Mouse (Mus musculus): Measurements from ENCODE around the gene Hils1.

Gene Hils1

GRCm38 (mm10) chr11:94988780-94989561 is 21.6 kb downstream of the Hils1 start:
- no peak for DNase-seq (ENCODE audit: low spot score)

GRCm38 (mm10) chr11:94989562-94990017 is 22.2 kb downstream of the Hils1 start:
- DNase-seq (ENCODE audit: low spot score): no peak

DNA sequence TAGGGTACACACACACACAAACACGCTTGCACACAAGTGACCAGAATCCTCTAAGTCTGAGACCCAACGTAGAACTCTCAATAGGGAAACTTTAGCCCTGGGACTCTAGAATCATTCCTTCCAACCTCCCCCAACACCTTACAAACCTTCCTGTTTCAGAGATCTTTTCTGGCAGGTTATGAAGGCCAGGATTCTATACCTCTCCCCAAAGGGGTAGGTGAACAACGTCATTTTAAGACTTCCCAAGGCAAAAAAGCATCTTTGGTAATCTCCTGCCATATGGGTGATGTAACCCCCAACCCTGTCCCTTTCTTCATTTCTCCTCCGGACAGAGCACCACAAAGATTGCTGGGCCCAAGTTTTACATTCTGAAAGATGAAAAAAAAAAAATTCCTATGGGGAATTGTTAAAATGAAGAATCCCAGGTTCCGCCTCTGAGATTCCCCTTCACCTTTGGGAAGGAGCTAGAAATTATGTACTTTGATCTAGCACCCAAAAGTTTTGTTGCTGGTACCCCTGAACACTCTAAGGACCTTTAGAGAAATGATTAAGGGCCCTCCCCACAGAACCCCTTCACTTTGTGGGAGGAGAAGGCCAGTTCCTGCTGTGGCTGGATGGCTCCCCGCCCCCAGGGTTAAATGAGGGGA is 22.8 kb downstream of the Hils1 start:
- no peak for DNase-seq (ENCODE audit: low spot score)

GRCm38 (mm10) chr11:94990749-94991577 is 23.6 kb downstream of the Hils1 start, which contains the start of gene Ppp1r9b:
Ppp1r9b (plus strand) TSS chr11:94991035.
- no peak for DNase-seq (ENCODE audit: low spot score)

DNA sequence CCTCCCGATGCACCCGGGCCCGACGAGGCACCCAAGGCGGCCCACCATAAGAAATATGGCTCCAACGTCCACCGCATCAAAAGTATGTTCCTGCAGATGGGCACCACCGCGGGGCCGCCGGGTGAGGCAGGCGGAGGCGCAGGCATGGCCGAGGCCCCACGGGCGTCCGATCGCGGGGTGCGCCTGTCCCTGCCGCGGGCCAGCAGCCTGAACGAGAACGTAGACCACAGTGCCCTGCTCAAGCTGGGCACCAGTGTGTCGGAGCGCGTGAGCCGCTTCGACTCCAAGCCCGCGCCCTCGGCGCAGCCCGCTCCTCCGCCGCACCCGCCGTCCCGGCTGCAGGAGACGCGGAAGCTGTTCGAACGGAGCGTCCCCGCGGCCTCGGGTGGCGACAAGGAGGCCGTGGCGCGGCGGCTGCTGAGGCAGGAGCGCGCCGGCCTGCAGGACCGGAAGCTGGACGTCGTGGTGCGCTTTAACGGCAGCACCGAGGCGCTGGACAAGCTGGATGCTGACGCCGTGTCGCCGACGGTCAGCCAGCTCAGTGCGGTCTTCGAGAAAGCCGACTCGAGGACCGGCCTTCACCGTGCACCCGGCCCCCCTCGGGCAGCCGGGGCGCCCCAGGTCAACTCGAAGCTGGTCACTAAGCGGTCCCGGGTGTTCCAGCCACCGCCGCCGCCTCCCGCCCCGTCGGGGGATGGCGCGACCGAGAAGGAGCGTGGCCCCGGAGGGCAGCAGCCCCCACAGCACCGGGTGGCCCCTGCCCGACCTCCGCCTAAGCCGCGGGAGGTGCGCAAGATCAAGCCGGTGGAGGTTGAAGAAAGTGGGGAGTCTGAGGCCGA is 24.5 kb downstream of the Hils1 start:
- DNase-seq (ENCODE audit: low spot score): no peak

- no peak for DNase-seq (ENCODE audit: low spot score)
Measured at GRCm38 (mm10) chr11:94992480-94992753, 25.0 kb downstream of the Hils1 start.

DNA sequence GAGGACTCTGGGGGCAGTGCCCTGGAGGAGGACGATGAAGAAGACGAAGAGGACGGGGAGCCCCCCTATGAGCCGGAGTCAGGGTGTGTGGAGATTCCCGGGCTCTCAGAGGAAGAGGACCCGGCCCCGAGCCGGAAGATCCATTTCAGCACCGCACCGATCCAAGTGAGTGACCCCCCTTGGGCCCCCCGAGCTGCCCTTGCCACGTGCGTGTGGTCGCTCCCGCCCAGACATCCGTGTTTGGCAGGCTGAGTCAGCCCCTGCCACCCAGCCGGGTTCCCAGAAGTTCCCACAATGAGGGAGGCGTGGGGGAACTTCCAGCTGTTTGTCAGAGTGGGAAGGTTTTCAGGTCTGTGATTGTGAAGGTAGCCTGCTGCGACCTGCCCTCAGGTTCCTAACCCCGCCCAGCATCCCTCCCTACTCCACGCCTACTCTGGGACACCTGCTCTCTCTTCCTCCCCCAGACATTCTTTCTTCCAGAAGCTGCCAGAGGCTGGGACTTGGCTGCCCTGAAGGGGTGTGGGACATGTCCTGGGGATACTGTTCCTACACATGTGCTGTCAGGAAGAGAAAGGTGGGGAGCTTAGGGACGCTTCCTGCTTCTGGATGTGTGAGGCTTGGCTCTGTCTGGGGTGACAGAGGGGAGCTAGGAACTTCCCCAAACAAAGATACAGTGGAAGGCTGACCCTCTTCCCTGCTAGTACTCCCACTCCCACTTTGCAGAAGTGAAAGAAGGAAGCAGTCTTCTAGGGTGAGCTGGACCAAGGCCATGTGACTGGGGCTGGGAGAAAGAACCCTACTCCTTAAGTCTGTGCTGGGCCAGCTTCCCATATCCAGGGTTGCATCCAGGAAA is 25.6 kb downstream of the Hils1 start:
- no peak for DNase-seq (ENCODE audit: low spot score)

- no peak for DNase-seq (ENCODE audit: low spot score)
Measured at GRCm38 (mm10) chr11:94994208-94994814, 26.9 kb downstream of the Hils1 start.

DNA sequence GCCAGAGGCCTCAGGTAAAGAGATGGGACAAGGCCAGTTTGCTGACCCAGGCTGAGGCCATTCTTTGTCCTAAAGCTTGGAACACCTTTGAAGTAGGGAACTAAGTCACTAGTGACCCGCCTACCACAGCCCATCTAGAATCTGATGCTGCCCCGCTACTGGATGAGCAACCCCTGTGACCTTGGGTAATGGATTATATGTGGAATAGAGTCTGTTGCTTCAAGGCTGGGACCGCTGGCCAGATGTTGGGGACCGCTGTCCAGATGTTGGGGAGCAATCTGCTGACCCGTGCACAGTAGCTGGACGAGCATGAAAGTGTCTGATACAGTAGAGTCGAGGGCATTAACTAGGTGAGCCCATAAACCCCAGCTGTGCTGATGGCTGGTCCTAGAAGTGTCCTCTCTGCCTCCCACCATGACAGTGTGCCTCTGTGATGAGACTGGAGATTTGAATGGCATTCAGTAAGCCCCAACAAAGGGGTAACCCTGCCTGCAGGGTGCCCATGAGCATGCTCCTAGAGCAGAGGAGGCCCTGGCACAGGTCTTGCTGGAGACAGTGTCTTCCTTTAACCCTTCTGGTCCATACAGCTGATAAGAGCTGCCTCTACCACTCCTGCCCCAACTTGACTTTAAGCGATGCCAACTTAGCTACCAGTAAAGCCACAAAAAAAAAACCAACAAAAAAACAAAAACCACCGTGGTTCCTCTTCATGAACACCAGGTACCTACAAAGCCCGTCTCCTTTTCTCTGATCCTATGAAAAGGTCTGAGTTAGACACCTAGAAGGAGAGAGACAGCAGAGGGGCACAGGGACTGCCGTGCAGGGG is 27.8 kb downstream of the Hils1 start:
- no peak for DNase-seq (ENCODE audit: low spot score)

- DNase-seq (ENCODE audit: low spot score): no peak
Measured at GRCm38 (mm10) chr11:94996101-94996500, 28.7 kb downstream of the Hils1 start.

- DNase-seq (ENCODE audit: low spot score): no peak
Measured at GRCm38 (mm10) chr11:94996984-94997383, 29.6 kb downstream of the Hils1 start.

GRCm38 (mm10) chr11:94997596-94997995 is 30.2 kb downstream of the Hils1 start:
- no peak for DNase-seq (ENCODE audit: low spot score)

DNA sequence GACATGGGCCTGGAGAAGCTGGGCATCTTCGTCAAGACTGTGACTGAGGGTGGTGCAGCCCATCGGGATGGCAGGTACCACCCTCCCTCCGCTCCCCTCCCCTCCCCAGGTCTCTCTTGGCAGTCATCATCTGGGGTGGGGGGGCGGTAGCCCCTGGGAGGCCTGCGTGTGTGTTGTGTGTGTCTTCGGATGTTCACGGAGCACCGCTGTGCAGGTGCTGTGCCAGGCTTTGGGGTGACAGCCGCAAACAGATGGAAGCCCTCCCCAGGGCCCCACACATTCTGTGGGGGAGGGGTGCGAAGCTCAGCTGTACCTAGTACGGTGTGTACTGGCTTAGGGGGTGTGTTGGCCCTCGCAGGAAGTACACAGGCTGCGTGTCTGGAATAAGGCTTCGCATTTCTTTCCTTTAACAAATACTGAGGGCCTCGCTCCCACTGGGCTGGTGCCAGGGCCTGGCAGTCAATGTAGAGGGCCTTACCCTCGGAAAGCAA is 30.7 kb downstream of the Hils1 start:
- DNase-seq (ENCODE audit: low spot score): no peak

- no peak for DNase-seq (ENCODE audit: low spot score)
Measured at GRCm38 (mm10) chr11:95000128-95000527, 32.7 kb downstream of the Hils1 start.

DNA sequence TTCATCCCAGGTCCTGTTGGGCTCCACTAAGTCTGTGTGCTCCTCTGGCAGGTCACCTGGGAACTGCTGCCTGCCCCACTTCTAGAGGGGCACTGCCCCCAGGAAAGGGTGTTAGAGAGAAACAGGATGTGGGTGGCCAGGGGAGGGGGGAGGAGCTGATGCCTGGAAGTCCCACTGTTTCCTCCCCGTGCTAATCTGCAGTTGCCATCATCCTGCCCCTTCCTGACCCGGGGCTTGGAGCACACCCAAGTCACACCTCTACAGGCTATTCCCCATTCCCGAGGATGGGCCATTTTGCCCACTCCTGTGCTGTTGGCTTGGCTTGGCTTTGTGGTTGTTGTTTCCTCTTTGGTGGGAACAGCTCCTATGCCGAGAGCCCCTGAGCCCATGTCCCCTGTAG is 33.2 kb downstream of the Hils1 start:
- DNase-seq (ENCODE audit: low spot score): no peak

- no peak for DNase-seq (ENCODE audit: low spot score)
Measured at GRCm38 (mm10) chr11:95001058-95001457, 33.7 kb downstream of the Hils1 start.

- no peak for DNase-seq (ENCODE audit: low spot score)
Measured at GRCm38 (mm10) chr11:95001584-95002347, 34.4 kb downstream of the Hils1 start.

DNA sequence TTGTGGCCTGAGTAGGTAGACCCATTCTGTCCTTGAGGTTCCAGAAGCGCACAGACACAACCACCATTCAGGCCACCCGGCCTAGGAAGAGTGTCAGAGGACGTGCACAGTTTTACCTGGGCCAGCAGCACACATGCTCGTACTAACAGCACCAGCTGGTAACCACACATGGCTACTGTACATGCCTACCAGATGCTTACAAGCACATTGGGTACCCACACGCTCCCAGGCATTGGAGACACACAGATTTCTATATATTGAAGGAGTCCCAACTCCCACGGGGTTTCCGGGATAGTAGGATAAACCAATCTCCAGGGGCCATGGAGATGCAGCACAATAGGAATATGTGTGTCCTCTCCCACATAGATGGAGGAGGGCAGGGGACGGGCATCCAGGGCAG is 35.3 kb downstream of the Hils1 start:
- DNase-seq (ENCODE audit: low spot score): no peak

Measured in layer of hippocampus, adult 9-10 months (tissue).